Mouse (Mus musculus) thymus, postnatal 0 days (tissue): ENCODE results near the gene Tcf3. TPM values are rescaled to one million over a fixed set of nuclear protein-coding genes. Genes with fewer than 3 reads are reported as not detected.
A peak's percentile ranks its signal among the peaks of the same experiment; 100 is the strongest.

Experiments used
- DNase-seq: peaks from one replicate; pipeline ENCODE4 v3.0.0-alpha.2; 2015; ENCODE audit warnings: low spot score
- polyA plus RNA-seq: library from polyadenylated mRNA; unstranded; fragments of >200 nt; fragmentation: Nextera tagmentation; extraction: Ambion mirVana; gene quantifications from 2 replicates; pipeline ENCODE4 v1.2.1, GENCODE M21; 2015

Tcf3 gene
- polyA plus RNA-seq, 1 experiment from 2014 or later: 96.8 TPM

- DNase-seq: peak; percentile 93
Observed at GRCm38 (mm10) chr10:80387522-80387959, 45.9 kb downstream of the Tcf3 start, which contains the start of gene Mex3d. Gene Mex3d (minus strand): TSS chr10:80387659.

- peak; percentile 35 for DNase-seq
Observed at GRCm38 (mm10) chr10:80386735-80387471, 46.5 kb downstream of the Tcf3 start.

GRCm38 (mm10) chr10:80385811-80386734 lies 47.4 kb downstream of the Tcf3 start:
- DNase-seq: no peak

GRCm38 (mm10) chr10:80385310-80385709 lies 48.1 kb downstream of the Tcf3 start:
- no peak for DNase-seq

GRCm38 (mm10) chr10:80384709-80385108 lies 48.7 kb downstream of the Tcf3 start:
- DNase-seq: no peak

- no peak for DNase-seq
Observed at GRCm38 (mm10) chr10:80384115-80384639, 49.3 kb downstream of the Tcf3 start.

GRCm38 (mm10) chr10:80383431-80383830 lies 50.0 kb downstream of the Tcf3 start:
- DNase-seq: no peak

- no peak for DNase-seq
Observed at GRCm38 (mm10) chr10:80382641-80383365, 50.6 kb downstream of the Tcf3 start.

GRCm38 (mm10) chr10:80377716-80378115 lies 55.7 kb downstream of the Tcf3 start:
- no peak for DNase-seq

- DNase-seq: peak; percentile 93
Observed at GRCm38 (mm10) chr10:80376160-80376559, 57.3 kb downstream of the Tcf3 start.

GRCm38 (mm10) chr10:80374063-80374462 lies 59.4 kb downstream of the Tcf3 start:
- peak; percentile 63 for DNase-seq

GRCm38 (mm10) chr10:80372706-80373105 lies 60.7 kb downstream of the Tcf3 start:
- no peak for DNase-seq

- DNase-seq: no peak
Observed at GRCm38 (mm10) chr10:80371983-80372382, 61.5 kb downstream of the Tcf3 start.

GRCm38 (mm10) chr10:80371411-80371966 lies 62.0 kb downstream of the Tcf3 start:
- DNase-seq: peak; percentile 92

GRCm38 (mm10) chr10:80369995-80370747 lies 63.3 kb downstream of the Tcf3 start:
- DNase-seq: no peak

GRCm38 (mm10) chr10:80368392-80368791 lies 65.1 kb downstream of the Tcf3 start:
- no peak for DNase-seq

- DNase-seq: no peak
Observed at GRCm38 (mm10) chr10:80367954-80368353, 65.5 kb downstream of the Tcf3 start.

GRCm38 (mm10) chr10:80365736-80366135 lies 67.7 kb downstream of the Tcf3 start:
- no peak for DNase-seq

GRCm38 (mm10) chr10:80363734-80364133 lies 69.7 kb downstream of the Tcf3 start:
- no peak for DNase-seq
